Mouse (Mus musculus) cerebellum, adult 9-10 months (tissue): ENCODE results near the gene Abcc9.

Experiments used
- DNase-seq: peaks from one replicate; pipeline ENCODE4 v3.0.0; 2022

Gene Abcc9

GRCm38 (mm10) chr6:142609401-142610373 is 92.4 kb downstream of the Abcc9 start:
- DNase-seq, result no peak

DNA sequence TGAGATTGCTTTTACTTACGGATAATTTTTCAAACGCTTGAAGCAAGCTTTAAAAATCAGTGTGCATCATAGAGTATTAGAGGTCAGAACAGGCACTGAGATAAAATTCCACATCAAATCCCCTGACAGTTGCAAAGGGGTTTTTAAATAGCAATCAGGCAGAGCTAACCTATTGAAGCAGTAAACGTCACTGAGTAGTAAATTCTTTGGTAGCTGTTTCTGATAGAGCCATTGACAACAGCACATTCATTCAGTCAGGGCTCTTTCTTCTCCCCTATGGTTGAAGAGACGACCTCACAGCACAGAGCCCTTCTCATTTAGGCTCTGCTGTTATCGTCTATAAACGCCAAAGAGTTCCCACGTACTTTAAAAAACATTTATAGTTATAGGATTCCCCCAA is 95.0 kb downstream of the Abcc9 start:
- no peak for DNase-seq

DNA sequence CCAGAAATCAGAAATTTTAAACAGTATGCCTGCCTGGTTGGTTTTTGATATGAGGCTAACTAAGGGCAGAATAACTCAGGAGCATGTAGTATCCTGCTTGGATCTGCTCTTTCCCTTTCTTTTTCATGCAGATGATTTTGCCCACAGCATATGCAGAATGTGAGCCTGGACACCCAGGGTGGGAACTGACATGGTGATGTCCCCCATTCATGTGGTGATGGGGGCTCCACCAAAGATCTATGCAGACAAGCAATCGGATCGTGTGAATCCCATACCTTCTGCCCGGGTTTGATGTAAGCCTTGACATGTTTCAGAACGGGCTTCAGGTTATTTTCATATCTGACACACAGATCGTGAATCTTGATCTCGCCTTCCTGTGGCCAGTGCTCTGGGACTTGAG is 99.3 kb downstream of the Abcc9 start:
- DNase-seq, result no peak

DNA sequence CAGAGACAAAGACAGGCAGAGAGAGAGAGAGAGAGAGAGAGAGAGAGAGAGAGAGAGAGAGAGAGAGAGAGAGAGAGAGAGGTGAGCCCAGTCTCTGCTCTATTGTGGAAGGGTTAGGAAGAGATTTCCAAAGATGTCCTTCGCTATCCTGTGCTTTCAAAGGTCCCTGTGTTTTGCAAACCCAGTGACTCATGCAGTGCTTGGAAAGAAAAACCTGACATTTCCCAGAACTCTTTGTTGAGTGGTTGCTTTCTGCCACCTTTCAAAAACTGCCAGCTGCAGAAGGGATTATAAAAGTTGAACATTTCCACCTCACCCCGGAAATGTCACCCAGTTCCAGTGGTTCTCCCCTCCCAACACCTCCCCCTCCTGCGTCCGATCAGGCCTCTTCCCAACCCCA is 123.3 kb downstream of the Abcc9 start:
- no peak for DNase-seq

- no peak for DNase-seq
Observed at GRCm38 (mm10) chr6:142577801-142578200, 124.3 kb downstream of the Abcc9 start.

DNA sequence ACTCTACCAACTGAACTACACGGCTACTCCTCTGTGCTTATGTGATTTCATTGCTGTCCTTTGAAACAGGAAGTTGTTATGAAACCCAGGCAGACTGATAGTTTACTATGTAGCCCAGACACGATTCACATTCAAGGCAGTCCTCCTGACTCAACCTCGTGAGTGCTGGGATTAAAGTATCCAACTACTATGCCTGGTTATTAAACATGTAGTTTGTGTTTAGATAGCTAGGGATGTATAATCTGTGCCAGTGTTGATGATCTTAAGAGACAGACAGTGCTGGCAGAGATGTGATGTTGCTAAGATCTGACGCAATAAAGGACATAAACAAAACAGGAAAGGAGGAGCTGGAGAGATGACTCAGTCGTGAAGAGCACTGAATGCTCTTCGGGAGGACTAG is 129.2 kb downstream of the Abcc9 start:
- DNase-seq, result no peak

DNA sequence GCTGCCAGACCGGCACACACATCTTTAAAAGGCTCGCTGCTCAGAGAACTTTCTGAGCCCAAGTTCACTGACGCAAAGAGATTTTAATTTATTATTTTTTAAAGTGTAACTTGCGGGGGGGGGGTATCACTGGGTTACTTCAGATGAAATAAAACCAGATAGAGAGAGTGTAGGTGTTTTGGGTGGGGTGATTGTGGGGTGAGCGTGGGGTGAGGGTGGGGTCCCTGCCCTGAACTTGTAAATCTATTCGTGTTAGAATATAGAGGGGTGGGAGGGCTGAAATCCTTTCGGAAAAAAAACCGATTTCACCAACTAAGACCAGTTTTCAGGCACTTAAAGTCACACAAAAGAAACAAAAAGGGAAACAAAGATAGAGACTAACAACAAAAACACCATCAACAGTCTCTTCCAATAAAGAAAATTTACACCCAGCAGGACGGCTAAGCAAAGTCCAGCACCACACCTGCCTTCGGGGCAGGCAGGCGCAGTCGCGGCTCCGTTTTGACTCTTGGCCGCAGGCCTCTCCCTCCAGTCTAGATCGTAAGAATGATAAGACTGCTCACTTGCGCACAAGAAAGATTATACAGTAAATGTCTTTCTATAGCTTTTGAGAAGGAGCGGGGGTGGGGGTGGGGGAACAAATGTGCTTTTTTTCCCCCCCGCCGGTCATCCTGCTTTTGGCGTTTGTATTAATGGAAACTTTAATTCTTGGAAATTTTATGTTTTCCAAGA is 130.3 kb downstream of the Abcc9 start:
- no peak for DNase-seq

DNA sequence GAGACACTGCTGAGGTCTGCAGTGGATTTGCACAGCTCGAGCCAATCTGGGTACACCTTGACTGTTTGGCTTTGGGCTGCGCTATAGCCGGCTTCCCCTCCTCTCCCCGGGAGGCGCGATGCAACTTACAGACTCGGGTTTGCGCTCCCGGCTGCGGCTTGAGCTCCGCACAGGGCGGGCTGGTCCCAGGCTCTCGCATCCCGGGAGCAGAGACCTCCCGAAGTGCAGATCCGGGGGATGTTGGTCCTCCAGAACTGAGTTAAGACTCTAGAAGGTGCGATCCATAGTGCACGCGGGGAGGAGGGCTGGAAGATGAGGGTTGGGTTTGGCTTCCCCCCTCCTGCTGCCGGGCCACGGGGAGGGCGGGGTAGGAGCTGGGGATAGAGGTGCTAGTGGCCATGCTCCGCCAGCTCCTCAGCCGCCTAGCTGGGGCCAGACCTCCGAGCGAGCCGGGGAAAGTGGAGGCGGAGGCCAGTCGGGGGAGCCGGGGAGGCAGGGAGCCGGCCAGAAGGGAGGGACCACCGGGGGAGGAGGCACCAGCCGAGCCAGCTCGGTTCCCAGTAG is 131.0 kb downstream of the Abcc9 start, which contains the start of gene Kcnj8:
Kcnj8 (minus strand) TSS at position 560 of the 564 bp plus-strand sequence.
- DNase-seq, result no peak

DNA sequence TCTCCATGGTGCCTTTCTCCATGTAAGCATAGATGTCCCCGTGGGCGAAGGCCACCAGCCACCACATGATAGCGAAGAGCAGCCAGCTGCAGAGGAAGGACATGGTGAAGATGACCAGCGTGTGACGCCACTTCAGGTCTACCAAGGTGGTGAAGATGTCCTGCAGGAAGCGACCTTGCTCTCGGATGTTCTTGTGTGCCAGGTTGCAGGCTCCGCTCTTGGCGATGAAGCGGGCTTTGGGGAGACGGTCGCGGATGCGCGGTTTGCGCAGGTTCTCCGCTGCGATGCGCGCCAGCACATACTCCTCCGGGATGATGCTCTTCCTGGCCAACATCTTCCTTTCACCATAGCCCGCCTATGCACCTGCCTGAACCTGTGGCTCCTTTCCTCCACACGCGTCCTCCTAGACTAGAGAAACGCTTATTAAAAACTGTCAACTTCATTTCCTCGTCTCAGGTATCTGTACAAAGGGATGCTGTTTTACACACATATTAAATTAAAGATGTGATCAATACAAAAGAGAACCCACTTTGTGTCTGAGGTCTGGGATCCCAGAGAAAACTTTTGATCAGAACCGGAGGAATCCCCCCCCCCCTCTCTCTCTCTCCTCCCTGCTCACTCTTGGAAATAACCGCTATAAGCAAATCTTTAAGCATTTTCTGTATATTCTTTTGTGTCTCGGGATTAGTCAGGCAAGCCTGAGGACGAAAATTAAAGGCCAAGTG is 131.9 kb downstream of the Abcc9 start:
- DNase-seq, result no peak

DNA sequence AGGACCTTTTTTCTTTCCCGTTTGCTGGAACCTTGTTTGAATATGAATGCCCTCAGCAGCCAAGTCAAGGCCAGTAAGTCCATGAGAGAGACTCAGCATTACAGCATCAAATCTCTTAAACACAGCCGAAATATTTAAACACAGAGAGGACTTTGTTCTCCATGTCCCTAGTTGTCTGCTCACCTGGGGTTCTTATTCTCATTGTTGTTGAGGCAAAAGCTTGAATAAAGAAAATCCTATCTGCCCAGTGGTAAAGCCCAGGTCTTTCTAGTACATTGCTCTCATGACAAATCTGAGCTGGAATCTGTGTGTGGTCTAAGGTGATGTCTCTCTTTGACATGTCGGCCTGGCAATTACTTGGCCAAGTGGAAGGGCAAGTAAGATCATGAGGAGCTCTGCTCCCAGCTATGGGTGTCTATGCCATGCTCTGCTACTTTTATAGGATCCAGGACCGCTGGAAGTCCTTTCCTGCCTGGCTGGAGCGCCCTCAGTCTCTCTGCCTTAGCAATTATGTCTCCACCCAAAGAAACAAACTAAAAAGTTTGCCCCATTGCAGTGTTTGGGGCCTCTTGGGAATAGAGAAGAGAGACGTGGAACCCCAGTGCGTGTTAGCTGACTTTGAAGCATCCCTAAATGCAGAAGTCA is 133.3 kb downstream of the Abcc9 start:
- DNase-seq, result no peak

DNA sequence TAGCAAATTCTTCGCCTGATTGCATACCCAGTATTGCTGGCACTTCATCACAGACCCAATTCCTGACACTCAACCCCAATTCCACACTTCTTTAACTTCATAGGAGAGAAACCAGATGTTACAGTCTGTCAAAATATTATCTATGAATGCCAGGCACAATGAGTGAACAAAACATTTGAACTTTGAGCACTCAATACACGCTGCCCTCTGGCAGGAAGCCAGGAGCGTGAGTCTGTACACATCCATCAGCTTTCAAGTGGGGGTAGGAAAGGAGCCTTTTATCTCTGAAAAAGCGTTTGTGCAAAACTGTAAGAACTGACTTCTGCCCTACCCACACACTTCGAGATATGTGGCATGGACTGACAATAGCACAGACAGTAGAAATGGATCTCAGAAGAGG is 134.7 kb downstream of the Abcc9 start:
- no peak for DNase-seq

DNA sequence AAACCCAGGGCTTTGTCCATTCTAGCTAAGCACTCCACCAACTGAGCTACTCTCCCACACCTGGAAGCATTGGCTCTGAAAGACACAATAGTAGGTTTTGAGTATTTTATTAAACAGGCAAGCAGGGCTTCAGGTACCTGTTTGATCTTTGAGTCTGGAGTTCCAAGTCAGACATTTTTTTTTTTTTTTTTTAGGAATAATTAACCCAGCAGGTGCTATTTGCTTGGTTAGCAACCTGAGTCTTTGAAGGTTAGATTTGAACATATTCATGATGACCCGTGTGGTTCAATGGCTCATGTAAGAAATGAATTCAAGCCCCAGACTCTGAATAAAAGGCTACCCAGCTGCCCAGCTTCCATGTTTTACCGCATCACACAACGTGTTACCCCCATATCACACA is 137.4 kb downstream of the Abcc9 start:
- no peak for DNase-seq

GRCm38 (mm10) chr6:142561151-142561550 is 141.0 kb downstream of the Abcc9 start:
- no peak for DNase-seq

- no peak for DNase-seq
Observed at GRCm38 (mm10) chr6:142558772-142559679, 143.1 kb downstream of the Abcc9 start.

DNA sequence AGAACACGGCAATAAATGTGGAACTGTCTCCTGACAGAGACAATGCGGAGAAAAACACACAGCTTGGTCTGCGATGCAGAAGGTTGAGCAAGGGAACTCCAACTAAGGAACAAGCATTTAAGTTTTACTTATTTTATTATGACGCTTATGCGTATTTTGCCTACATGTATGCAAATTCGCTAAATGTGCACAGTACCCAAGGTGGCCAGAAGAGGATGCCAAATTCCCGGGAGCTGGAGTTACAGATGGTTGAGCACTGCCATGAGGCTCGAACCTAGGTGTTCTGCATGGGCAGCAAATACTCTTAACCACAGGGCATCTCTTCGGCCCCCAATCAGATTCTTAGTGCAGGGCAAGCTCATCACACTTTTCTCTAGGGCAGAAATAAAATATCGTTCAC is 144.0 kb downstream of the Abcc9 start:
- no peak for DNase-seq

- DNase-seq, result no peak
Observed at GRCm38 (mm10) chr6:142555988-142556387, 146.1 kb downstream of the Abcc9 start.

DNA sequence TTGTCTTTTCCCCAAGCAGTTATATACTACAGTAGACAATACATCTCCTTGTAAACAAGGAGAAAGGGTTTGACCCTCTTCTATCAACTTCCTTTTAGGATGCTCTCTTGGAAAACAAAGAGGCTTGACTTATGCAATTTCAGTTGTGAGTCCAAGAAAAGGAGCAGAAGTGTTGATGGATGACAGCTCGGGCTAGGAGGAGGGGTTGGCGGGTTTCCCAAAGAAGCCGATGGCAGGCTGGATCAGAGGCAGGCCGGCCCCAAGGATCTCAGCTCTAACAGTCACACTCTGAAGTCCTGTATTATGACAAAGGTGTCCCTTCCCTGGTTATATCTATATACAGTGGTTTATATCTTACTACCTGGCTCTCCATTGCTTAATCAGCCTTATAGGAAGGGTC is 150.6 kb downstream of the Abcc9 start:
- DNase-seq, result no peak

GRCm38 (mm10) chr6:142550871-142551270 is 151.2 kb downstream of the Abcc9 start:
- no peak for DNase-seq

GRCm38 (mm10) chr6:142548377-142548776 is 153.7 kb downstream of the Abcc9 start:
- no peak for DNase-seq

DNA sequence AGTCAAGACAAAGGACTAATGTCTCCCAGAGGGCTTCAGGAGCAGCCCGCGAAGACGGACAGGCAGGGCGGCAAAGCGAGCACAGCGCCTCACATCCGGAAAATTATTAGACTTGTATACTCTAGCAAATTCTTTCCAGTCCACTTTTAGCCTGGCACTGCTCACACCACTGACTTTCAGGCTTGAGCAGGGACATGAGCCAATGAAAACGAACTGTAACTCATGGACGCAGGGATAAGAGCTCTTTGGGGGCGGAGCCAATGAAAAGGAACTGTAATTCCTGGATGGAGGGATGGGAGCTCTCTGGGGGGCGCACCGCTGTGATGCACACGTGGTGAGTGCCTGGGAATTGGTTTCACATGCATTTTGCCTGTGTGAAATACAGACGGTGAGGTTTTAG is 157.0 kb downstream of the Abcc9 start:
- no peak for DNase-seq

GRCm38 (mm10) chr6:142543648-142544047 is 158.5 kb downstream of the Abcc9 start:
- no peak for DNase-seq
